Mouse (Mus musculus) stomach, embryonic 14.5 days (tissue): ENCODE data around the gene Strn4. TPM values are rescaled to one million over a fixed set of nuclear protein-coding genes. Genes with fewer than 3 reads are reported as not detected.

Experiments
- ATAC-seq: fragments of 200-750 bp; cut with Nextera tagmentation; 2 replicates; pipeline ENCODE4 v1.8.0; 2017; ENCODE audit warnings: low read depth, moderate TSS enrichment; ENCODE audit not compliant: insufficient number of reproducible peaks, insufficient read depth, low FRiP score
- H3K27ac ChIP-seq: fragments of 300-500 bp; sonication (generic); 2 replicates; pipeline ENCODE4 v1.5.1; 2014; ENCODE audit warnings: mild to moderate bottlenecking, low read length, moderate library complexity, mixed read lengths
- H3K27me3 ChIP-seq: fragments of 300-500 bp; sonication (generic); 2 replicates; pipeline ENCODE4 v1.6.1; 2014; ENCODE audit warnings: low read length, control low read depth, mixed read lengths; ENCODE audit not compliant: control insufficient read depth, insufficient read depth
- H3K36me3 ChIP-seq: fragments of 300-500 bp; sonication (generic); 2 replicates; pipeline ENCODE4 v1.6.1; 2014; ENCODE audit warnings: mild to moderate bottlenecking, control low read depth, low read length, moderate library complexity, mixed read lengths; ENCODE audit not compliant: control insufficient read depth, insufficient read depth
- H3K4me1 ChIP-seq: fragments of 300-500 bp; sonication (generic); 2 replicates; pipeline ENCODE4 v1.6.1; 2014; ENCODE audit warnings: low read length, control low read depth, mixed read lengths; ENCODE audit not compliant: control insufficient read depth, insufficient read depth
- H3K4me2 ChIP-seq: fragments of 300-500 bp; sonication (generic); replicated peaks from 2 replicates; pipeline ENCODE4 v1.6.1; 2014; ENCODE audit warnings: low read depth, low read length, control low read depth
- H3K4me3 ChIP-seq: fragments of 300-500 bp; sonication (generic); 2 replicates; pipeline ENCODE4 v1.5.1; 2014; ENCODE audit warnings: low read depth, low read length, control low read depth
- H3K9ac ChIP-seq: fragments of 300-500 bp; sonication (generic); replicated peaks from 2 replicates; pipeline ENCODE4 v1.6.1; 2014; ENCODE audit warnings: low read depth, mild to moderate bottlenecking, control low read depth, low read length, moderate library complexity, mixed read lengths
- H3K9me3 ChIP-seq: fragments of 300-500 bp; sonication (generic); 2 replicates; pipeline ENCODE4 v1.6.1; 2016; ENCODE audit warnings: low read depth, low read length, control low read depth; ENCODE audit not compliant: control insufficient read depth
- WGBS: fragments of 180-500 bp; shearing (Covaris S2); extraction: QIAGEN DNeasy Blood & Tissue Kit; methylation state at CpG from one replicate; pipeline ENCODE4 v1.1.7; 2014; 5-methylcytosine and 5-hydroxymethylcytosine counted together
- polyA plus RNA-seq: library from polyadenylated mRNA; unstranded; fragments of >200 nt; fragmentation: Nextera tagmentation; extraction: Ambion mirVana; gene quantifications from 2 replicates; pipeline ENCODE4 v1.2.1, GENCODE M21; 2014

Gene Strn4
- polyA plus RNA-seq, 1 experiment from 2014 or later, result 105 TPM

DNA sequence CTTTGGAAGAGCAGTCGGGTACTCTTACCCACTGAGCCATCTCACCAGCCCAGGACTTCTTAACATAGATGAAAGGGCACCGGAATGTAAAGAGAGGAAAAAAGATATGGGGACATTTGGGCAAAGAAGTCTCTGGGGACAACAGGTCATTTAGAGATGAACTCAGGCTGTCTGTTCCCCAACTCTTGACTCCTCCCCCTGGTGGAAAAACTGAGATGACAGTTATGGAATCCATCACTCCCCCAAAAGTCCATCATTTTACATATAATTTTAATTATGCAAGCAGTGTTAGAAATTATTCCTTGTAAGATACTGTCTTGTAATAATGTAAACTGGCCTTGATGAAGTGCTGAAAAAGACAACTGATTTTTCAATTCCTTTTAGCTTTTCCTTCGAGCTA, 62.0 kb downstream of the Strn4 start:
- Histone ChIP-seq H3K4me3 (no peak overlapping the region), H3K9ac (no peak overlapping the region), H3K4me2 (no peak overlapping the region), H3K4me1 (peaks cover 23% of the 10 kb centered on the region), H3K9me3 (no peaks in the 10 kb centered on the region), H3K27me3 (no peaks in the 10 kb centered on the region), H3K36me3 (no peaks in the 10 kb centered on the region), H3K27ac (no peak overlapping the region)
- WGBS, result 77% methylated on average over 3 of the region's 3 CpGs
- ATAC-seq, result no peak

DNA sequence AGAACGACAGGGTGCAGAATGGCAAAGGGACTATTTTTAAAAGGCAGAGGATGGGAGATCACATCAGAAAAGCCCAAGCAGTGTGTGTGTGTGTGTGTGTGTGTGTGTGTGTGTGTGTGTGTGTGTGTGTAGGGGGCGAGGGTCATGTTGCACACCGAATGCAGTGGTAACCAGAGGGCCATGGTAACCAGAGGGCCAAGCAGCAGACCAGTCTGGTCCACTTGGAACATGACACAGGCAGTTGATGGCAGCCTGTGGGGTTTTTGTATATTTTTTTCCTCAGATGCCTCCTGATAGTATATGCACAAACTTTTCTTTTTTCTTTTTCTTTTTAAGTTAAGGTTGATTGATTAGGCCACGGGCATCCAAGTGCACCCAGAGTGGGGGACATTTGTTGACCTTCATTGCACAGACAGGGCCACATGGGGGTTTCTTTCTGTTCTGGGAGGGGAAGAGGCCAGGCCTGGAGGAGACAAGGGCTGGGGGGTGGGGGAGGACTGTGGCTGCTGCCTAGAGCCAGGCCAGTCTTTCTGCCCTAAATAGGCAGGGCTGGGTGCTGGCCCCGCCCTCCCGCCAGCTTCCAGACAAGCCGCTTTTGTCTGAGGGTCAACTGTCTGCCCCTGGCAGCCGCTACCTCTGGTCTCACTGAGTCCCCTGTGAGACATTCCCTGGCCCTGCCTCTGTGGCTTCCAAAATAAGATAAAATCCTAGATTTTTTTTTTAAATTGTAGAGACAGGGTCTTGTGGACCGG, 64.3 kb downstream of the Strn4 start:
- H3K9me3 ChIP-seq, result peaks cover 2% of the 10 kb centered on the region; the same call in 1 of the 2 replicates
- H3K36me3 ChIP-seq, result peaks cover 8% of the 10 kb centered on the region
- H3K27ac ChIP-seq, result peak overlapping the region; percentile 63; the same call in 1 of the 2 replicates
- no peak overlapping the region for H3K4me3 ChIP-seq
- WGBS, result 29% methylated on average over 9 of the region's 9 CpGs
- H3K4me1 ChIP-seq, result peaks cover 19% of the 10 kb centered on the region
- no peak overlapping the region for H3K9ac ChIP-seq
- H3K27me3 ChIP-seq, result 0 out of 2 replicates have a peak, but pooled peaks cover 3% of the 10 kb centered on the region
- peak; percentile 25; the same call in 1 of the 2 replicates for ATAC-seq
- H3K4me2 ChIP-seq, result no peak overlapping the region

DNA sequence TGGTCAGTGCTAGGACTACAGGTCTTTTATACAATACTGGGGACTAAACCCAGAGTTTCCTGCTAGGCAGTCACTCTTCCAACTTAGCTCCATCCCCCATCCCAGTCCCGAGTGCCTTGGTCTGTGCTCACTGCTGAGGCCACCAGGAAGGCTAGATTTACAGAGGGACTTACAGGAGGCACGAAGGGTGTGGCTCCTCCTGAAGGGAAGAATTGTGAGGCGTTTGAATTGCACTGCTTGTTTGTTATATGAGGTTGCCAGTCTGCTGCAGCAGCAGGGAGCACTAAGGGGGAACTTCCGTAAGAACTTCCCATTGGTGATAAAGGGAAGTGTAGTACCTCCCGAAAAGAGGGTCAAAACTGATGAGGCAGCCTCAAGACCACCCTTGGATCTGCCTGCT, 64.9 kb downstream of the Strn4 start:
- Histone ChIP-seq H3K4me2 (no peak overlapping the region), H3K27me3 (0 out of 2 replicates have a peak, but pooled peaks cover 3% of the 10 kb centered on the region), H3K4me3 (no peak overlapping the region), H3K27ac (peak overlapping the region; percentile 63; the same call in 1 of the 2 replicates), H3K36me3 (peaks cover 14% of the 10 kb centered on the region), H3K4me1 (peaks cover 19% of the 10 kb centered on the region), H3K9me3 (peaks cover 9% of the 10 kb centered on the region), H3K9ac (no peak overlapping the region)
- no peak for ATAC-seq
- WGBS, result 32% methylated on average over 5 of the region's 5 CpGs

DNA sequence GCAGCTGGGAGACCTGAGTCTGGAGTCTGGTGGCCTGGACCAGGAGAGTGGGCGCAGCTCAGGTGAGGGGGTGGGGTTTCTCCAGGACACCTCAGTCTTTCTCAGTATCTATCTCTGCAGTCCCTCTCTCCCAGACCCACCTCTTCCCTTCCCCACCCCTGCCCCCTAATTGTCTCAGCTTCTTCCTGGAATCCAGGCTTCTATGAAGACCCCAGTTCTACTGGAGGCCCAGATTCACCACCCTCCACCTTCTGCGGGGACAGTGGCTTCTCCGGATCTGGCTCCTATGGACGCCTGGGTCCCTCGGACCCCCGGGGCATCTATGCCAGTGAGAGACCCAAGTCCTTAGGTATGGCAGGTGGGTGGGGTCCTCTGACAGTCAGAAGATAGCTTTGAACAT, 67.5 kb downstream of the Strn4 start:
- Histone ChIP-seq H3K4me2 (no peak overlapping the region), H3K4me1 (peaks cover 10% of the 10 kb centered on the region), H3K36me3 (peaks cover 34% of the 10 kb centered on the region), H3K27ac (no peak overlapping the region), H3K9me3 (peaks cover 15% of the 10 kb centered on the region), H3K4me3 (no peak overlapping the region), H3K27me3 (0 out of 2 replicates have a peak, but pooled peaks cover 3% of the 10 kb centered on the region), H3K9ac (no peak overlapping the region)
- ATAC-seq, result no peak
- WGBS, result 92% methylated on average over 6 of the region's 6 CpGs

DNA sequence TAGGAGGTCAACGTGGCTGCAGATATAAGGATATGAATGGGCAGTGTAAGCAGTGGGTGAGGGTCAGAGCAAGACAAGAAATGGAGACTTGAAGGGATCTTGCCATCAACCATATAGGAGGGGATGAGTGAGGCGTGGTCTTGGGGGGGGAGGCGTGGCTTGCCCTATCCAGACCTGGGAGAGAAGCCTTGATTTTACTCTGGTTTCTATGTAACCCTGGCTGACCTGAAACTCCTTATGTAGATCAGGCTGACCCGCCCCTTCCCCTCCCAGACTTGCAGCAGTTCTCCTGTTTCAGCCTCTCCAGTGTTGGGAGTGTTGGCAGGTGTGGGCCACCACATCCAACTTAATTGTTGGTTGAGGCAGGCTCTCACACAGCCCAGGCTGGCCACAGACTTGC, 68.6 kb downstream of the Strn4 start:
- Histone ChIP-seq H3K4me2 (no peak overlapping the region), H3K9me3 (peaks cover 15% of the 10 kb centered on the region), H3K4me3 (no peak overlapping the region), H3K36me3 (peaks cover 34% of the 10 kb centered on the region), H3K4me1 (peaks cover 10% of the 10 kb centered on the region), H3K9ac (no peak overlapping the region), H3K27me3 (0 out of 2 replicates have a peak, but pooled peaks cover 3% of the 10 kb centered on the region), H3K27ac (no peak overlapping the region)
- no peak for ATAC-seq
- 67% methylated on average over 4 of the region's 4 CpGs for WGBS

DNA sequence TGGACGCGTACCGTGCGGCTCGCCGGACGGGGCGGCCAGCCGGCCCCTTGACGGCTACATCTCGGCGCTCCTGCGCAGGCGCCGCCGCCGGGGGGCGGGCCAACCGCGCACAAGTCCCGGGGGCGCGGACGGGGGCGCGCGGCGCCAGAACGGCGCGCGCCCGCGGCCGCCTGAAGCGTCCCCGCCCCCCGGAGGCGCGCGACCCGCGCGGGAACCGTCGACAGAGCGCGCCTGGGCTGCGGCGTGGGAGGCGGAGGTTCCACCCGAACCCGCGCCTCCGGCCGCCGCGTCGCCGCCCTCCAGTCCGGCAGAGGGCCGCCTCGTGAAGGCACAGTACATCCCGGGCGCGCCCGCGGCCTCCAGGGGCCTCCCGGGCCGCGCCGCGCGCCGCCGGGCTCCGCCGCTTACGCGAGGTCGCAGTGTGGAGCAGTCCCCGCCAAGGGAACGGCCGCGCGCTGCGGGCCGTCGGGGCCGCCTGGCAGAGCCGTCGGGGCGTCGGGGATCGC, 69.6 kb downstream of the Strn4 start:
- ATAC-seq, result 0 out of 2 replicates have a peak, but pooled peaks have one; percentile 12
- Histone ChIP-seq H3K4me3 (peak overlapping the region; percentile 17), H3K36me3 (peaks cover 34% of the 10 kb centered on the region), H3K9me3 (peaks cover 15% of the 10 kb centered on the region), H3K9ac (no peak overlapping the region), H3K27ac (no peak overlapping the region), H3K4me2 (peak overlapping the region; percentile 23), H3K27me3 (0 out of 2 replicates have a peak, but pooled peaks cover 3% of the 10 kb centered on the region), H3K4me1 (peaks cover 6% of the 10 kb centered on the region)
- WGBS, result 22% methylated on average over 93 of the region's 95 CpGs

DNA sequence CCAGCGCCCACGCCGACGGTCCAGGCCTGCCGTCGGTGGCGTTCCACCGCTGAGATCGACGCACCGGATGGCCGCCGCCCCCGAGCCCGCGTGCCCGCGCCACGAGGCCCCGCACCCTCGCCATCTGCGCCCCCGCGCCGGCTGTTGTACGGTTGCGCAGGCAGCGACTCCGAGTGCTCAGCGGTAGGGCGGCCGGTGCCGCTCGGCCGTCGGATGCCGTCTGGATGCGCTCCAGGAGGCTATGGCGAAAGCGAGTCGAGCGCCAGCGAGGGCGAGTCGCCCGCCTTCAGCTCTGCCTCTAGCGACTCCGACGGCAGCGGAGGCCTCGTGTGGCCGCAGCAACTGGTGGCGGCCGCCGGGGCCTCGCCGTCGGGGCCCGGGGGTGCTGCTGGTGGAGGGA, 70.2 kb downstream of the Strn4 start:
- Histone ChIP-seq H3K36me3 (peaks cover 34% of the 10 kb centered on the region), H3K4me2 (no peak overlapping the region)
- 59% methylated on average over 59 of the region's 59 CpGs for WGBS

More for the DNA sequence above, 70.2 kb downstream of the Strn4 start:
- Histone ChIP-seq H3K4me3 (peak overlapping the region; percentile 17; the same call in 1 of the 2 replicates), H3K9ac (no peak overlapping the region), H3K4me1 (peaks cover 3% of the 10 kb centered on the region; the same call in 1 of the 2 replicates), H3K27me3 (0 out of 2 replicates have a peak, but pooled peaks cover 3% of the 10 kb centered on the region), H3K9me3 (peaks cover 15% of the 10 kb centered on the region), H3K27ac (no peak overlapping the region)
- no peak for ATAC-seq
